Mouse (Mus musculus) limb, embryonic 11.5 days (tissue): Measurements from ENCODE around the gene Pigh. TPM values are rescaled to one million over a fixed set of nuclear protein-coding genes. Genes with fewer than 3 reads are reported as not detected.

ENCODE experiments used
- ATAC-seq: fragments of 200-750 bp; cut with Nextera tagmentation; 2 replicates; pipeline ENCODE4 v1.8.0; 2017; ENCODE audit warnings: low read depth; ENCODE audit not compliant: insufficient number of reproducible peaks, low FRiP score, low TSS enrichment
- DNase-seq: peaks from one replicate; pipeline ENCODE4 v3.0.0-alpha.2; 2015; ENCODE audit warnings: low spot score
- H3K27ac ChIP-seq: fragments of 300-500 bp; sonication (generic); replicated peaks from 2 replicates; pipeline ENCODE4 v1.5.1; 2014; ENCODE audit warnings: low read depth, mild to moderate bottlenecking, low read length
- H3K27me3 ChIP-seq: fragments of 300-500 bp; sonication (generic); 2 replicates; pipeline ENCODE4 v1.6.1; 2014; ENCODE audit warnings: mild to moderate bottlenecking, low read length, mixed read lengths; ENCODE audit not compliant: control insufficient read depth, insufficient read depth
- H3K36me3 ChIP-seq: fragments of 300-500 bp; sonication (generic); 2 replicates; pipeline ENCODE4 v1.6.1; 2014; ENCODE audit warnings: mild to moderate bottlenecking, low read length, moderate library complexity, mixed read lengths; ENCODE audit not compliant: control insufficient read depth, insufficient read depth
- H3K4me1 ChIP-seq: fragments of 300-500 bp; sonication (generic); 2 replicates; pipeline ENCODE4 v1.6.1; 2014; ENCODE audit warnings: low read length, mixed read lengths; ENCODE audit not compliant: control insufficient read depth, insufficient read depth
- H3K4me2 ChIP-seq: fragments of 300-500 bp; sonication (generic); 2 replicates; pipeline ENCODE4 v1.6.1; 2014; ENCODE audit warnings: low read depth, mild to moderate bottlenecking, moderate library complexity; ENCODE audit not compliant: severe bottlenecking
- H3K4me3 ChIP-seq: fragments of 300-500 bp; sonication (generic); 2 replicates; pipeline ENCODE4 v1.5.1; 2014; ENCODE audit warnings: low read depth, low read length
- H3K9ac ChIP-seq: fragments of 300-500 bp; sonication (generic); 2 replicates; pipeline ENCODE4 v1.6.1; 2014; ENCODE audit warnings: mild to moderate bottlenecking, low read length
- H3K9me3 ChIP-seq: fragments of 300-500 bp; sonication (generic); 2 replicates; pipeline ENCODE4 v1.6.1; 2016; ENCODE audit warnings: low read length; ENCODE audit not compliant: control insufficient read depth
- WGBS: fragments of 180-500 bp; shearing (Covaris S2); extraction: QIAGEN DNeasy Blood & Tissue Kit; methylation state at CpG from one replicate; pipeline ENCODE4 v1.1.7; 2014; 5-methylcytosine and 5-hydroxymethylcytosine counted together
- polyA plus RNA-seq: library from polyadenylated mRNA; unstranded; fragments of >200 nt; fragmentation: Nextera tagmentation; extraction: Ambion mirVana; gene quantifications from 2 replicates; pipeline ENCODE4 v1.2.1, GENCODE M21; 2014

The Pigh gene
- polyA plus RNA-seq, 1 experiment from 2014 or later: 32.2 TPM

GRCm38 (mm10) chr12:79044668-79045067 is 44.8 kb downstream of the Pigh start:
- Histone ChIP-seq H3K4me3 (no peak overlapping the region), H3K27ac (no peak overlapping the region), H3K36me3 (peaks cover 3% of the 10 kb centered on the region; the same call in 1 of the 2 replicates), H3K9me3 (no peaks in the 10 kb centered on the region), H3K4me2 (no peak overlapping the region), H3K4me1 (no peaks in the 10 kb centered on the region), H3K9ac (no peak overlapping the region), H3K27me3 (no peaks in the 10 kb centered on the region)
- ATAC-seq (peak; percentile 62; the same call in 1 of the 2 replicates), DNase-seq (peak; percentile 28)
- WGBS: 71% methylated on average over 8 of the region's 8 CpGs

DNA sequence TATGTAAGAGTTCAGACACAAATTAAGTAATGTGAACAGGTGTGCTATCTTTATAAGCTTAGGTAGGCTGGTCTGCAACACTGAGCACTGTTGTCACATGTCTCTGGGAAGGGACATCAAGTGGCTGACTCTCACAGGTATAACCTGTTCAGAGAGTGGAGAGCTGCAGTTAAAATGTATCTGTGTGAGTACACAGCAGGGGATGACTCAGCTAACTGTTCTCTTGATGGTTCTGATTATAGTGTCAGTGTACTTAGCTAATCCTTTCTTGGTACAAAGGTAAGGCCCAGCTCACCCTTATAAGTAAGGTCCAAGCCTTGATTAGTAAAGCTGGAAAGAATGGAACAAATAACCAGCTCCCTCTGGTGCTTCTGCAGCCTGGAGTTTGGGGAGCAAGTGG is 48.0 kb downstream of the Pigh start:
- Histone ChIP-seq H3K27me3 (no peaks in the 10 kb centered on the region), H3K4me3 (no peak overlapping the region), H3K9me3 (no peaks in the 10 kb centered on the region), H3K9ac (no peak overlapping the region), H3K36me3 (no peaks in the 10 kb centered on the region), H3K4me2 (no peak overlapping the region), H3K4me1 (no peaks in the 10 kb centered on the region), H3K27ac (no peak overlapping the region)
- ATAC-seq: no peak
- no peak for DNase-seq

DNA sequence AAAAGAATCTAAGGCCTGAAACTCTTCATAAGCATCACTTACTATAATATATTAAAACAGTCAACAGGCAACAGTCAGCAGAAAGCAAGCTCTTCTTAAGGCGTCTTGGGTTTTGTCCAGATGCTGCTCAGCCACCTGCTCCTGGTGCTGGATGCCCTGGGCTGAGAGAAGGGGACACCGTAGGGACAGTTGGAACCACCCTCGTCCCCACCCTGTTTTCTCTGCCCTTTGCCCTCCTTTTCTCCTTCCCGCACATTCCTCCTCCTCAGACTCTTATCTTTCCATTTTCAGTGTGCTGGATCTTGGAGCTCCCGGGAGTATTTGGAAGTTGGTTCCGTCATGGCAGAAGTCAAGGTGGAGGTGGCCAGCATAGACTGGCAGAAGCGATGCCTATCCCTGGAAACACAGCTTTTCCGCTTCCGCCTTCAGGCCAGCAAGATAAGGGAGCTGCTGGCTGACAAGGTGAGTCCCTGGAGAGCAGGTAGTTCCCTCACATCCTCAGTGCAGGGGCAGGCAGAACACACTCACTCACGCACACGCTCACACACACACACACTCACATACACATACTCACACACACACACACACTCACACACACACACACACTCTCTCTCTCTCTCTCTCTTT is 49.1 kb downstream of the Pigh start:
- no peaks in the 10 kb centered on the region for H3K27me3 ChIP-seq
- WGBS: 87% methylated on average over 11 of the region's 11 CpGs

DNA sequence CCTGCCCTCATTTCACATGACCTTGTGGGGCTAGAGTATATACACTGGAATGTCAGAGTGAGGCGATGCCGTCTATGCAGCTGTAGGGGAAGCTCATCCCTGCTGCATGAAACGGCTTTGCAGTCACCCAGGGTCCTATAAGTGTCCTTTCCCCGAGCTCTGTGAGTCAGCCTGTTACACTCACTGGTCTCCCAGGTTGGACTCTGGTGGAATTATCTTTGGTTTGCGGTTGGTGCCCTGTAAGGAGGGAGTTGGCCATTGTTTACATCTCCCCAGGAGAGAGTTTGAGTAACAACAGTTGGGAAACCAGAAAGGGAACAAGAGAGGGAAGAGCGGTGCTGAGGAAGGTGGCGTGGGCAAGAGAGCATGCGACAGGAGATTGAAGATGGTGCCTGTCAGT is 49.7 kb downstream of the Pigh start:
- 76% methylated on average over 8 of the region's 8 CpGs for WGBS
- H3K27me3 ChIP-seq: no peaks in the 10 kb centered on the region
- H3K9ac ChIP-seq: no peak overlapping the region
- no peak overlapping the region for H3K27ac ChIP-seq
- no peaks in the 10 kb centered on the region for H3K36me3 ChIP-seq
- no peak for DNase-seq
- H3K9me3 ChIP-seq: no peaks in the 10 kb centered on the region
- H3K4me2 ChIP-seq: no peak overlapping the region
- no peaks in the 10 kb centered on the region for H3K4me1 ChIP-seq
- no peak for ATAC-seq
- H3K4me3 ChIP-seq: no peak overlapping the region

More for the DNA sequence above, 49.1 kb downstream of the Pigh start:
- Histone ChIP-seq H3K9me3 (no peaks in the 10 kb centered on the region), H3K36me3 (no peaks in the 10 kb centered on the region), H3K27ac (no peak overlapping the region), H3K4me2 (no peak overlapping the region), H3K9ac (no peak overlapping the region), H3K4me3 (no peak overlapping the region), H3K4me1 (no peaks in the 10 kb centered on the region)
- ATAC-seq: no peak
- DNase-seq: no peak

GRCm38 (mm10) chr12:79035349-79035748 is 54.1 kb downstream of the Pigh start:
- ATAC-seq: no peak
- 54% methylated on average over 3 of the region's 3 CpGs for WGBS

DNA sequence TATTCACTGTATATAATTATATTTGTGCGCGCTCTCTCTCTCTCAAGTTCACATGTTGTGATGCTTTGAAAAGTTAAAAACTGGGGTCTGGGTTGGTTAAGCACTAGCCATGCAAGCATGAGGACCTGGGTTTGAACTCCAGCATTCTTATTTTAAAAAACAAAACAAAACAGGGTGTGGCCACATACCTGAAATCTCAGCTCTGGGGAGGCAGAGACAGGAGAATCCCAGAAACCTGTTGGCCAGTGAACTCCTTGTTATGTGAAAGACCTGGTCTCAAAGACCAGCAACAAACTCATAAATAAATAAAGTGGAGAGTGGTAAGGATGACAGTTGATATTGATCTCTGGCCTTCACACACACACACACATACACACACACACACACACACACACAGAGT is 55.1 kb downstream of the Pigh start:
- ATAC-seq (no peak), DNase-seq (no peak)
- Histone ChIP-seq H3K4me2 (no peak overlapping the region), H3K27ac (no peak overlapping the region), H3K4me1 (no peaks in the 10 kb centered on the region), H3K27me3 (no peaks in the 10 kb centered on the region), H3K9me3 (no peaks in the 10 kb centered on the region), H3K4me3 (no peak overlapping the region), H3K9ac (no peak overlapping the region), H3K36me3 (no peaks in the 10 kb centered on the region)
- 96% methylated on average over 2 of the region's 2 CpGs for WGBS

More at GRCm38 (mm10) chr12:79035349-79035748, 54.1 kb downstream of the Pigh start:
- no peak overlapping the region for H3K9ac ChIP-seq
- no peak overlapping the region for H3K4me3 ChIP-seq
- no peak overlapping the region for H3K4me2 ChIP-seq
- H3K4me1 ChIP-seq: no peaks in the 10 kb centered on the region
- no peaks in the 10 kb centered on the region for H3K27me3 ChIP-seq
- H3K36me3 ChIP-seq: no peaks in the 10 kb centered on the region
- no peaks in the 10 kb centered on the region for H3K9me3 ChIP-seq
- no peak for DNase-seq
- no peak overlapping the region for H3K27ac ChIP-seq

Other genes starting within 250 kb of the Pigh start
- gene Atp6v1d, start 228.0 kb downstream of the Pigh start, polyA plus RNA-seq: 77.3 and 85.3 TPM in 2 replicates
- 265 and 281 TPM in 2 replicates for gene Eif2s1, start 227.8 kb downstream of the Pigh start, polyA plus RNA-seq
- 3.4 and 3.6 TPM in 2 replicates for gene Plek2, start 182.7 kb downstream of the Pigh start, polyA plus RNA-seq
- gene Tmem229b, start 82.0 kb downstream of the Pigh start, polyA plus RNA-seq: 1.8 and 2.9 TPM in 2 replicates
- gene Plekhh1, start 60.5 kb downstream of the Pigh start, polyA plus RNA-seq: 2.9 and 3.0 TPM in 2 replicates
- 0.65 and 0.99 TPM in 2 replicates for gene Arg2, start 41.1 kb upstream of the Pigh start, polyA plus RNA-seq
- 84.8 and 89.1 TPM in 2 replicates for gene Vti1b, start 83.0 kb upstream of the Pigh start, polyA plus RNA-seq
- 23.8 and 27.0 TPM in 2 replicates for gene Rdh11, start 102.6 kb upstream of the Pigh start, polyA plus RNA-seq
- gene Rdh12, start 119.3 kb upstream of the Pigh start, polyA plus RNA-seq: 2.6 TPM in 2 replicates
- gene Zfyve26, start 206.7 kb upstream of the Pigh start, polyA plus RNA-seq: 16.3 and 20.1 TPM in 2 replicates
- gene Rad51b, start 207.6 kb upstream of the Pigh start, polyA plus RNA-seq: 6.3 and 8.5 TPM in 2 replicates